Mouse (Mus musculus): ENCODE data around the gene Tmem9.

The Tmem9 gene

GRCm38 (mm10) chr1:136031697-136032096, 23.7 kb downstream of the Tmem9 start:
- DNase-seq (ENCODE audit: low spot score) = no peak

- no peak for DNase-seq (ENCODE audit: low spot score)
Measured at GRCm38 (mm10) chr1:136032961-136033360, 25.0 kb downstream of the Tmem9 start.

- DNase-seq (ENCODE audit: low spot score) = no peak
Measured at GRCm38 (mm10) chr1:136038746-136039538, 31.0 kb downstream of the Tmem9 start.

- no peak for DNase-seq (ENCODE audit: low spot score)
Measured at GRCm38 (mm10) chr1:136040452-136040851, 32.5 kb downstream of the Tmem9 start.

GRCm38 (mm10) chr1:136040874-136041273, 32.9 kb downstream of the Tmem9 start:
- no peak for DNase-seq (ENCODE audit: low spot score)

- peak; percentile 82 for DNase-seq (ENCODE audit: low spot score)
Measured at GRCm38 (mm10) chr1:136045774-136046173, 37.8 kb downstream of the Tmem9 start.

- DNase-seq (ENCODE audit: low spot score) = no peak
Measured at GRCm38 (mm10) chr1:136047432-136047831, 39.5 kb downstream of the Tmem9 start.

- no peak for DNase-seq (ENCODE audit: low spot score)
Measured at GRCm38 (mm10) chr1:136047894-136048293, 39.9 kb downstream of the Tmem9 start.

- no peak for DNase-seq (ENCODE audit: low spot score)
Measured at GRCm38 (mm10) chr1:136050312-136051012, 42.5 kb downstream of the Tmem9 start, which contains the start of gene Ascl5. Ascl5 (plus strand) TSS chr1:136050804.

GRCm38 (mm10) chr1:136051013-136051315, 43.0 kb downstream of the Tmem9 start:
- no peak for DNase-seq (ENCODE audit: low spot score)

- DNase-seq (ENCODE audit: low spot score) = peak; percentile 81
Measured at GRCm38 (mm10) chr1:136051465-136051864, 43.5 kb downstream of the Tmem9 start.

- DNase-seq (ENCODE audit: low spot score) = no peak
Measured at GRCm38 (mm10) chr1:136052547-136052946, 44.6 kb downstream of the Tmem9 start, which contains the start of gene Cacna1s. Cacna1s (plus strand) TSS chr1:136052750.

GRCm38 (mm10) chr1:136055771-136056170, 47.8 kb downstream of the Tmem9 start:
- no peak for DNase-seq (ENCODE audit: low spot score)

GRCm38 (mm10) chr1:136058594-136058993, 50.6 kb downstream of the Tmem9 start:
- no peak for DNase-seq (ENCODE audit: low spot score)

- peak; percentile 87 for DNase-seq (ENCODE audit: low spot score)
Measured at GRCm38 (mm10) chr1:136061041-136061789, 53.3 kb downstream of the Tmem9 start.

GRCm38 (mm10) chr1:136061790-136062141, 53.8 kb downstream of the Tmem9 start:
- DNase-seq (ENCODE audit: low spot score) = no peak

GRCm38 (mm10) chr1:136063991-136064390, 56.0 kb downstream of the Tmem9 start:
- no peak for DNase-seq (ENCODE audit: low spot score)

- no peak for DNase-seq (ENCODE audit: low spot score)
Measured at GRCm38 (mm10) chr1:136066621-136067020, 58.7 kb downstream of the Tmem9 start.

GRCm38 (mm10) chr1:136067579-136067978, 59.6 kb downstream of the Tmem9 start:
- no peak for DNase-seq (ENCODE audit: low spot score)

- peak; percentile 62 for DNase-seq (ENCODE audit: low spot score)
Measured at GRCm38 (mm10) chr1:136076086-136076485, 68.1 kb downstream of the Tmem9 start.

GRCm38 (mm10) chr1:136077656-136078055, 69.7 kb downstream of the Tmem9 start:
- no peak for DNase-seq (ENCODE audit: low spot score)

GRCm38 (mm10) chr1:136081161-136081560, 73.2 kb downstream of the Tmem9 start:
- DNase-seq (ENCODE audit: low spot score) = no peak
